Mouse (Mus musculus) midbrain, embryonic 10.5 days (tissue): ENCODE data around the gene Chmp2a. TPM values are rescaled to one million over a fixed set of nuclear protein-coding genes. Genes with fewer than 3 reads are reported as not detected.

Source experiments
- DNase-seq: peaks from one replicate; pipeline ENCODE4 v3.0.0-alpha.2; 2017; ENCODE audit warnings: low spot score
- H3K27ac ChIP-seq: fragments of 300-500 bp; sonication (generic); replicated peaks from 2 replicates; pipeline ENCODE4 v1.5.1; 2016; ENCODE audit warnings: mild to moderate bottlenecking
- H3K27me3 ChIP-seq: fragments of 300-500 bp; sonication (generic); 2 replicates; pipeline ENCODE4 v1.6.1; 2016; ENCODE audit warnings: low read depth, mild to moderate bottlenecking; ENCODE audit not compliant: poor library complexity, severe bottlenecking
- H3K36me3 ChIP-seq: fragments of 300-500 bp; sonication (generic); 2 replicates; pipeline ENCODE4 v1.6.1; 2016; ENCODE audit warnings: mild to moderate bottlenecking, moderate library complexity
- H3K4me1 ChIP-seq: fragments of 300-500 bp; sonication (generic); 2 replicates; pipeline ENCODE4 v1.6.1; 2016
- H3K4me3 ChIP-seq: fragments of 300-500 bp; sonication (generic); 2 replicates; pipeline ENCODE4 v1.5.1; 2016; ENCODE audit warnings: mild to moderate bottlenecking, moderate library complexity
- H3K9me3 ChIP-seq: fragments of 300-500 bp; sonication (generic); replicated peaks from 2 replicates; pipeline ENCODE4 v1.6.1; 2016; ENCODE audit warnings: mild to moderate bottlenecking
- WGBS: fragments of 180-500 bp; shearing (Covaris S2); methylation state at CpG from one replicate; pipeline ENCODE4 v1.1.7; 2016; 5-methylcytosine and 5-hydroxymethylcytosine counted together
- polyA plus RNA-seq: library from polyadenylated mRNA; unstranded; fragments of >200 nt; fragmentation: Nextera tagmentation; extraction: Ambion mirVana; gene quantifications from 2 replicates; pipeline ENCODE4 v1.2.1, GENCODE M21; 2016

Gene Chmp2a
- polyA plus RNA-seq, 1 experiment from 2014 or later = 113 TPM

DNA sequence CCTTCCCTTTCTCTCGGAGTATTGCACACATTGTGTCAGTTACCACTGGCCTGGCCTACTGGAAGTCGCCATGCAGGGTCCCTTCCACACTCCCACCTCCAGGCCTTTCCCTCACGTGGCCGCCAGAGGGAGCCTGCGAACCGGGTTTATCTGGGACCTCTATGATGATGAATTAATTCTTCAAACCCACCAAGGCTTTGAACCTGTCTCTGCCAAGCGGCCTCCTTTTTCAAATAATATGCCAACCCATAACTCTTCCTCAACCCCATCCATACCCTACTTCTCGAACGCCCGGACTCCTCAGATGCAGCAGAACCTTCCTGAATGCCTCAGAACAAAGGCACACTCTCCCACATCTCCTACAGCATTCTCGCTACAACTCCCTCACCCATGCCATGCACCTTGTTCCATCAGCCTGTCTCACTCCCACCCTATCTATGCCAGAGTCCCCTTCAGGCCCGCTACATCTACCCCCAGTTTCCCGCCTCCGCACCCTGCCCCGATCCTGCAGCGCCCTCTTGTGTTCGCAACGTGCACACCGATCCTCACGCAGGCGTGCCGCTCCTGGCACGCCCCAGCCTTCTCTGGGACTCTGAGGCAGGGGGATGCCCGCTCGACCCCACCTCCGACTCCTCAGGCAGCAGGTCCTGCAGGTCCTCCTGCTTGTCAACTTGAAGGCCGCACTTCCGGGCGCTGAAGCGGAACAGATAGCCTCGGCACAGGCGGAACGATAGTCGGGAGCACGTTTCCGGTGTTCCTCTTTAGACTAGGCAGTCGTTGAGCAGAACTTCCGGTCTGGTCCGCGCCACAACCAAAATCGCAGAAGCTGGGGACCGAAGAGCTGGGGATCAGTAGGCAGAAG lies 25.2 kb downstream of the Chmp2a start:
- Histone ChIP-seq H3K27ac (peak overlapping the region; percentile 97), H3K4me3 (peak overlapping the region; percentile 74), H3K9me3 (no peaks in the 10 kb centered on the region), H3K36me3 (peaks cover 36% of the 10 kb centered on the region), H3K27me3 (peaks cover 22% of the 10 kb centered on the region), H3K4me1 (peaks cover 34% of the 10 kb centered on the region)
- peak; percentile 98 for DNase-seq
- under 1% methylated on average over 42 of the region's 42 CpGs for WGBS

- Histone ChIP-seq H3K4me1 (peaks cover 34% of the 10 kb centered on the region), H3K36me3 (peaks cover 43% of the 10 kb centered on the region), H3K4me3 (peak overlapping the region; percentile 41), H3K27me3 (peaks cover 22% of the 10 kb centered on the region), H3K9me3 (no peaks in the 10 kb centered on the region), H3K27ac (0 out of 2 replicates have a peak overlapping the region, but pooled peaks have one; percentile 9)
- DNase-seq = no peak
- WGBS = 38% methylated on average over 57 of the region's 57 CpGs
Observed at GRCm38 (mm10) chr7:13007341-13008092, 27.1 kb downstream of the Chmp2a start.

DNA sequence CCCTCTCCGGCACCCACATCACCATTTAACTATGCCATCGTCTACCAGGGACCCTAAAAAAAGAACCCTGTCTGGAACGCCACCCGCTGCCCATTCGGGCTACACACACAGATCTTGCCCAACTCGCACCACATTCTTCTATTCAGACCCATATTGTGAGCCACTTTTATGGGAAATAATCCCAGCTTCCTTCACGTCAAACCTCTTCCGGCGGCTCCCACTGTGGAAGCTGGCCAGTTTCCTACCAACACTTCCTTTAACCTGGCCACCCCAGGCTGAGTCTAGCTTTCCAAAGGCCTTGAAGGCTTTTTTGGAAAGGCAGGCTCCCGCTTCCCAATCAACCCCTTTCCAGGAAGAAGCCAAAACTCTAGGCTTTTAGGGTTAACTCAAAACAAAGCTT lies 28.1 kb downstream of the Chmp2a start:
- Histone ChIP-seq H3K4me1 (peaks cover 34% of the 10 kb centered on the region), H3K4me3 (no peak overlapping the region), H3K27me3 (peaks cover 22% of the 10 kb centered on the region), H3K9me3 (no peaks in the 10 kb centered on the region), H3K36me3 (peaks cover 43% of the 10 kb centered on the region), H3K27ac (no peak overlapping the region)
- 86% methylated on average over 10 of the region's 10 CpGs for WGBS
- DNase-seq = no peak

DNA sequence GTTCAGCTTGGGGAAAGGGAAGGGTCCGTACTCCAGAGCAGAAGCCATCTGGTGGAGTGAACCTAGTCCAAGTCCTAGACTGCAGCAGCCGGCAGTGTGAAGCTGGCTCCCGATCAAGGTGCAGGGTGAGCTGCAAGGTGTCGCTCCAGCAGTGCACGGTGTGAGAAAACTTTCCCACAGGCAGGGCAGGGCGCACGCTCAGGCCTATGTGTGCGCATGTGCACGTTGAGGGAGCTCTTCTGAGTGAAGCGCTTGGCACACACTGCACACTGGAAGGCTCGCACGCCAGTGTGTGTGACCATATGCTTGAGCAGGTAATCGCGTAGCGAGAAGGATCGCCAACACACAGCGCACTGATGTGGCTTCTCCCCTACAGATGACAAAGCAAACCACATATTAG lies 28.6 kb downstream of the Chmp2a start:
- peaks cover 43% of the 10 kb centered on the region for H3K36me3 ChIP-seq
- no peak overlapping the region for H3K4me3 ChIP-seq
- no peak for DNase-seq
- H3K9me3 ChIP-seq = no peaks in the 10 kb centered on the region
- peaks cover 22% of the 10 kb centered on the region for H3K27me3 ChIP-seq
- WGBS = 90% methylated on average over 17 of the region's 17 CpGs
- H3K4me1 ChIP-seq = peaks cover 34% of the 10 kb centered on the region
- no peak overlapping the region for H3K27ac ChIP-seq

DNA sequence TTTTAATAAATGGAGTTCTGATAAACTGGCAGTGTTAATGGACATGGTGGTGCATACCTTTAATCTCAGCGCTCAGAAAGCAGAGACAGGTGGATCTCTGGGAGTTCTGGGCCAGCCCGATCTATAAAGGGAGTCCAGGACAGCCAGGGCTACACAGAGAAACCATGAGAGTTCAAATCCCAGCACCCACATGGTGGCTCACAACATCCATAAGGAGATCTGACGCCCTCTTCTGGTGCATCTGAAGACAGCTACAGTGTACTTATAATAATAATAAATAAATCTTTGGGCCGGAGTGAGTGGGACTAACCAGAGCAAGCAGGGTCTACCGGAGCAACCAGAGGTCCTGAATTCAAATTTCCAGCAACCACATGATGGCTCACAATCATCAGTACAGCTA lies 31.2 kb downstream of the Chmp2a start:
- no peaks in the 10 kb centered on the region for H3K9me3 ChIP-seq
- H3K27ac ChIP-seq = no peak overlapping the region
- 72% methylated on average over 5 of the region's 5 CpGs for WGBS
- H3K27me3 ChIP-seq = peaks cover 20% of the 10 kb centered on the region
- H3K4me3 ChIP-seq = no peak overlapping the region
- DNase-seq = no peak
- peaks cover 43% of the 10 kb centered on the region for H3K36me3 ChIP-seq
- H3K4me1 ChIP-seq = peaks cover 16% of the 10 kb centered on the region

DNA sequence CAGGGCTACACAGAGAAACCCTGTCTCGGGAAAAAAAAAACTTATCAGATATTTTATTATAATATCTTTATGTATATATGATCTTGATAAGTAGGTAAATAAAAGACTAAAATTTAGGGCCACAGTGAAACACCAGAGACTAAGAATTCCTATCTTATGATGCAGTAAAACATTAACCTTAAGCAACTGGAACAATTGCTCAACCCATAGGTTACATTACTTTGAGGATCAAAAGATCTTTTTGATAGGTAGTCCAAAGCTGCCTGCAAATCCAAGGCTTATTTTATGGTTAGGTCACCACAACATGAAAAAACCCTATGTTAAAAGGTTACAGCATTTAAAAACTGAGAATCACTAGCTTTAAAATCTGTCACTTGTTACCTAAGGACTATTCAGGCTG lies 33.0 kb downstream of the Chmp2a start:
- no peak overlapping the region for H3K27ac ChIP-seq
- H3K4me3 ChIP-seq = no peak overlapping the region

GRCm38 (mm10) chr7:12998851-12999250 lies 35.8 kb downstream of the Chmp2a start, which contains the start of gene Trim28:
Gene Trim28, plus strand, starts transcription at chr7:12999114.
- Histone ChIP-seq H3K36me3 (peaks cover 2% of the 10 kb centered on the region; the same call in 1 of the 2 replicates), H3K9me3 (no peaks in the 10 kb centered on the region), H3K27ac (no peak within 1 kb of the TSS), H3K27me3 (no peaks in the 10 kb centered on the region), H3K4me3 (no peak within 1 kb of the TSS), H3K4me1 (no peaks in the 10 kb centered on the region)
- DNase-seq = no peak
- 89% methylated on average over 3 of the region's 3 CpGs for WGBS

More for the DNA sequence above, 33.0 kb downstream of the Chmp2a start:
- no peak for DNase-seq
- H3K27me3 ChIP-seq = peaks cover 2% of the 10 kb centered on the region; the same call in 1 of the 2 replicates
- WGBS = 78% methylated on average over 1 of the region's 1 CpGs
- H3K9me3 ChIP-seq = no peaks in the 10 kb centered on the region
- peaks cover 27% of the 10 kb centered on the region for H3K36me3 ChIP-seq
- no peaks in the 10 kb centered on the region for H3K4me1 ChIP-seq

- H3K27ac ChIP-seq = no peak within 1 kb of the TSS
- no peak within 1 kb of the TSS for H3K4me3 ChIP-seq
- DNase-seq = no peak
- no peaks in the 10 kb centered on the region for H3K36me3 ChIP-seq
- no peaks in the 10 kb centered on the region for H3K9me3 ChIP-seq
- no peaks in the 10 kb centered on the region for H3K4me1 ChIP-seq
- WGBS = 81% methylated on average over 5 of the region's 5 CpGs
- no peaks in the 10 kb centered on the region for H3K27me3 ChIP-seq
Observed at GRCm38 (mm10) chr7:12998053-12998452, 36.6 kb downstream of the Chmp2a start, which contains the start of gene Slc27a5. Gene Slc27a5, minus strand, starts transcription at chr7:12998192.

DNA sequence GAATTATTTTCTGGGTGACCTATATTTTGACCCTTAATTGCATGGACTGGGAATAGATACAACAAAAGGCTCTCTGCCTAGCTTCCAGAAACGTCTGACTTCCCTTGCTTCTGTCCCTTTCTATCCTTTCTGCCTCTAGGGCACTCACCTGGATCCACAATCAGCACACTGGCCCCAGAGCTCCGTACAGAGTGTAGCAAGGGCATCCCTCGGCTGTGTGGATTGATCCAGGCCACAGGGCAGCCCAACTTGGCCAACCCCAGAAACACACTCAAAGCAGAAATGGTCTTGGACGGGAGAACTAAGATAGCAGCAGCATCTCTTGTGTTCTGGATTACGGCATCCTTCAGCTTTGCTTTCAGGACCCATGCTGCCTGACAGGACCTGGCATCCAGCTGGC lies 37.4 kb downstream of the Chmp2a start:
- Histone ChIP-seq H3K27me3 (no peaks in the 10 kb centered on the region), H3K9me3 (no peaks in the 10 kb centered on the region), H3K36me3 (no peaks in the 10 kb centered on the region), H3K4me1 (no peaks in the 10 kb centered on the region), H3K4me3 (no peak overlapping the region), H3K27ac (no peak overlapping the region)
- WGBS = 76% methylated on average over 5 of the region's 5 CpGs
- DNase-seq = no peak

GRCm38 (mm10) chr7:12995862-12996261 lies 38.7 kb downstream of the Chmp2a start:
- no peaks in the 10 kb centered on the region for H3K9me3 ChIP-seq
- H3K27me3 ChIP-seq = no peaks in the 10 kb centered on the region
- H3K27ac ChIP-seq = no peak overlapping the region
- no peaks in the 10 kb centered on the region for H3K4me1 ChIP-seq
- H3K4me3 ChIP-seq = no peak overlapping the region
- no peak for DNase-seq
- no peaks in the 10 kb centered on the region for H3K36me3 ChIP-seq

DNA sequence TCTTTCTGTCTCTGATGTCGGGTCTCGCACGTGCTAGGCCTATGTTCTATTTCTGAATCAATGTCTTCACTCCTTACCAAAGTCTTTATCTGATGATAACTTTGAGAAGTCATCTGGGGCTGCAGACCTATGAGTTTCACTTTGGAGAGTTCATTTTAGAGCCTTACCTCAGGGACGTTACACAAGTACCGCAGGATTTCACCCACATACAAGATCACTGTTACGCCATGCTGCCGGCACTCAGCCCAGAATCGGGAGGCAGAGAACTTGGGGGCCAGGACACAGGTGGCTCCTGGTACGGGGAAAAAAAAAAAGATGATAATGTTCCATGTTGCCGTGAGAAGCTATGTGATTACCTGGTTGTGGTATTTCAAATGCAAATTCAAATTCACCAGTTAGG lies 41.5 kb downstream of the Chmp2a start:
- no peaks in the 10 kb centered on the region for H3K36me3 ChIP-seq
- no peaks in the 10 kb centered on the region for H3K9me3 ChIP-seq
- no peak overlapping the region for H3K4me3 ChIP-seq
- no peak for DNase-seq
- no peak overlapping the region for H3K27ac ChIP-seq
- H3K4me1 ChIP-seq = no peaks in the 10 kb centered on the region
- WGBS = 89% methylated on average over 10 of the region's 10 CpGs
- H3K27me3 ChIP-seq = no peaks in the 10 kb centered on the region

GRCm38 (mm10) chr7:12992222-12992621 lies 42.4 kb downstream of the Chmp2a start:
- 5% methylated on average over 3 of the region's 3 CpGs for WGBS
- no peak for DNase-seq

More at GRCm38 (mm10) chr7:12992222-12992621, 42.4 kb downstream of the Chmp2a start:
- Histone ChIP-seq H3K27ac (no peak overlapping the region), H3K4me1 (no peaks in the 10 kb centered on the region), H3K9me3 (no peaks in the 10 kb centered on the region), H3K27me3 (no peaks in the 10 kb centered on the region), H3K4me3 (no peak overlapping the region), H3K36me3 (no peaks in the 10 kb centered on the region)
